Mouse (Mus musculus) cortical plate, adult 2 months (tissue): ENCODE results near the gene Cep97.

Experiments
- CTCF ChIP-seq: fragments of 200-500 bp; IDR thresholded peaks from 2 replicates; pipeline ENCODE4 v1.5.1; 2011; ENCODE audit warnings: mild to moderate bottlenecking, control low read depth, low read length; ENCODE audit not compliant: insufficient read depth; ENCODE audit errors: extremely low read depth
- POLR2A ChIP-seq: fragments of 200-500 bp; IDR thresholded peaks from 2 replicates; pipeline ENCODE4 v1.6.1; 2011; ENCODE audit warnings: mild to moderate bottlenecking, low read length, control low read depth; ENCODE audit not compliant: insufficient read depth; ENCODE audit errors: extremely low read depth

DNA sequence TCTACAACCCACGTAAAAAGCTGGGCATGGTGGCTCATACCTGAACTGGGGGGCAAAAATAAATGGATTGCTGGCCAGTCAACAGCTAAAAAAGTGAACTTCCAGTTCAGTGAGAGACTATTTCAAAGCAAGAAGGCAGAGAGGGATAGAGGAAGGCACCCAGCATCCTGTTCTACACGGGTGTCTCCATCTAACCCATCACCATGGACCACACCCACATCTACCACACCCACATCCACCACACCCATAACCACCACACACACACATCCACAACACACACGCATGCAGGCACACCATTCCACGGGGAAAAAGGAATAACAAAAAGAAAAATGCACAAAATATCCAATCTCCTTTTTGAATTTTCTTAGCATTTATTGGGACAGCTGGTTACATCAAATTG is 10.6 kb downstream of the Cep97 start:
- TF ChIP-seq POLR2A (no peak), CTCF (no peak)
